Mouse (Mus musculus): Measurements from ENCODE around the gene 1700034J05Rik. TPM values are rescaled to one million over a fixed set of nuclear protein-coding genes. Genes with fewer than 3 reads are reported as not detected.
A peak's percentile ranks its signal among the peaks of the same experiment; 100 is the strongest.

The 1700034J05Rik gene
- polyA plus RNA-seq, 1 experiment from 2014 or later = 0.42 TPM

DNA sequence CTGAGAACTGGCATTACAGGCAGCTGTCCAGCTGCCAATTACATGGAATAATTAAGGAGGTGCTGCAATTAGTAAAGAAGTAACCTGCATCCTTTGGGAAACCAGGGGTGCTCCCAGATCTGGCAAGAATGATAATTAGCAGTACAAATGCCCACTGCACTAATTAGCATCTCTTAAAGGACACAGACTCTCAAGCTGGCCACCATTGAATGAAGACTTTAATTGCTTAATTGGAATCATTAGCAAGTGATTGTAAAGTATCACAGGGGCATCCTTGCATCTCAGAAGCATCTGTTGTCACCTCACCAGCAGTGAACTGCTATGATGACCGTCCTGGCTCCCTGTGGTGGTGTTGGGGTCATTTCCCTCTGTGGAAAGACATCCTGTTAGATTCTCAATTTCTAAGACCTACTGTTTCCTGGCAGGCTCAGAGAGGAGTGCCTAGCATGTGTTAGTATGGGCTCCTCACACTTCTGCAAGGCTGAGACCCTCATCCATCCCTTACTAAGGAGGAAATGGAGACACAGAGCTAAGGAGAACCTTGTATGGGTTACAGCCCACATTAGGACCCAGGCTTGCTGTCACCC, 27.1 kb upstream of the 1700034J05Rik start:
- H3K27ac ChIP-seq (ENCODE audit: low read depth, low read length) = no peak overlapping the region
- no peak overlapping the region for H3K9ac ChIP-seq (ENCODE audit: low read depth, low read length)
- H3K9me3 ChIP-seq (replicated peaks; ENCODE audit: control insufficient read depth, low read length) = no peaks in the 10 kb centered on the region
- peaks cover 39% of the 10 kb centered on the region for H3K4me1 ChIP-seq (ENCODE audit: control insufficient read depth, insufficient read depth, low read length)
- ATAC-seq (replicated peaks; ENCODE audit: insufficient number of reproducible peaks, low FRiP score, low TSS enrichment) = no peak
- H3K36me3 ChIP-seq (ENCODE audit: control insufficient read depth, insufficient read depth, low read length) = no peaks in the 10 kb centered on the region; the same call in 1 of the 2 replicates
- no peak overlapping the region for H3K4me2 ChIP-seq
- WGBS (ENCODE audit: insufficient replicate concordance) = 65% methylated on average over 1 of the region's 1 CpGs
- no peaks in the 10 kb centered on the region for H3K27me3 ChIP-seq (ENCODE audit: control insufficient read depth, insufficient read depth, low read length)
- H3K4me3 ChIP-seq (ENCODE audit: low read depth, low read length) = no peak overlapping the region

DNA sequence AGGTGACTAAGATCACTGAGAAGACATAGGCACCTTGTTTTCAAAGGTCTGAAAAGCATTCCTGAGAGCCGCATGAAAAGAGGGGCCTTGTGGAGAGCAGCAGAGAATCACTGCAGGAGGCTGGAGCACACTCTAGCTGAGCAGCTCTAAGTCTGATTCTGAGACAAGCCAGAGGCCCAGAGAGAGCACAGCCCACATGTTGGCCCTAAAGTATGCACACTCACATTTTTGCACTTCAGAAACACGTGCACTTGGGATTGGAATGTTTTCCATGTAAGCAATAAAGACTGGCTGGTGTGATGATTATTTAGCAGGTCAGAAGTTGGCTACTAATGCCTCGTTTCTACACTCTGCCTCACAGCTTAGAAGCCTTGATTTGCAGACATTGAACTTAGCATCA, 25.7 kb upstream of the 1700034J05Rik start:
- Histone ChIP-seq H3K27me3 (ENCODE audit: control insufficient read depth, insufficient read depth, low read length) (no peaks in the 10 kb centered on the region), H3K27ac (ENCODE audit: low read depth, low read length) (peak overlapping the region; percentile 83), H3K4me1 (ENCODE audit: control insufficient read depth, insufficient read depth, low read length) (peaks cover 31% of the 10 kb centered on the region), H3K9me3 (replicated peaks; ENCODE audit: control insufficient read depth, low read length) (no peaks in the 10 kb centered on the region), H3K36me3 (ENCODE audit: control insufficient read depth, insufficient read depth, low read length) (no peaks in the 10 kb centered on the region; the same call in 1 of the 2 replicates), H3K4me2 (peak overlapping the region; percentile 7; the same call in 1 of the 2 replicates), H3K4me3 (ENCODE audit: low read depth, low read length) (no peak overlapping the region), H3K9ac (ENCODE audit: low read depth, low read length) (no peak overlapping the region; the same call in 1 of the 2 replicates)
- WGBS (ENCODE audit: insufficient replicate concordance) = 29% methylated on average over 3 of the region's 3 CpGs
- ATAC-seq (replicated peaks; ENCODE audit: insufficient number of reproducible peaks, low FRiP score, low TSS enrichment) = 0 out of 2 replicates have a peak, but pooled peaks have one; percentile 53

GRCm38 (mm10) chr6:146979115-146979744, 25.0 kb upstream of the 1700034J05Rik start:
- peak overlapping the region; percentile 83 for H3K27ac ChIP-seq (ENCODE audit: low read depth, low read length)
- no peak overlapping the region for H3K4me3 ChIP-seq (ENCODE audit: low read depth, low read length)
- H3K9ac ChIP-seq (ENCODE audit: low read depth, low read length) = no peak overlapping the region
- H3K27me3 ChIP-seq (ENCODE audit: control insufficient read depth, insufficient read depth, low read length) = no peaks in the 10 kb centered on the region
- peak overlapping the region; percentile 7 for H3K4me2 ChIP-seq
- H3K9me3 ChIP-seq (replicated peaks; ENCODE audit: control insufficient read depth, low read length) = no peaks in the 10 kb centered on the region
- no peak for ATAC-seq (replicated peaks; ENCODE audit: insufficient number of reproducible peaks, low FRiP score, low TSS enrichment)
- H3K36me3 ChIP-seq (ENCODE audit: control insufficient read depth, insufficient read depth, low read length) = no peaks in the 10 kb centered on the region; the same call in 1 of the 2 replicates
- WGBS (ENCODE audit: insufficient replicate concordance) = 42% methylated on average over 1 of the region's 1 CpGs
- peaks cover 31% of the 10 kb centered on the region for H3K4me1 ChIP-seq (ENCODE audit: control insufficient read depth, insufficient read depth, low read length)

GRCm38 (mm10) chr6:146978691-146979114, 24.5 kb upstream of the 1700034J05Rik start:
- H3K4me2 ChIP-seq = no peak overlapping the region
- no peak overlapping the region for H3K9ac ChIP-seq (ENCODE audit: low read depth, low read length)
- H3K4me3 ChIP-seq (ENCODE audit: low read depth, low read length) = no peak overlapping the region
- ATAC-seq (replicated peaks; ENCODE audit: insufficient number of reproducible peaks, low FRiP score, low TSS enrichment) = no peak
- peaks cover 31% of the 10 kb centered on the region for H3K4me1 ChIP-seq (ENCODE audit: control insufficient read depth, insufficient read depth, low read length)
- WGBS (ENCODE audit: insufficient replicate concordance) = 53% methylated on average over 5 of the region's 5 CpGs
- no peaks in the 10 kb centered on the region; the same call in 1 of the 2 replicates for H3K36me3 ChIP-seq (ENCODE audit: control insufficient read depth, insufficient read depth, low read length)
- no peaks in the 10 kb centered on the region for H3K27me3 ChIP-seq (ENCODE audit: control insufficient read depth, insufficient read depth, low read length)
- no peaks in the 10 kb centered on the region for H3K9me3 ChIP-seq (replicated peaks; ENCODE audit: control insufficient read depth, low read length)
- H3K27ac ChIP-seq (ENCODE audit: low read depth, low read length) = peak overlapping the region; percentile 83; the same call in 1 of the 2 replicates

DNA sequence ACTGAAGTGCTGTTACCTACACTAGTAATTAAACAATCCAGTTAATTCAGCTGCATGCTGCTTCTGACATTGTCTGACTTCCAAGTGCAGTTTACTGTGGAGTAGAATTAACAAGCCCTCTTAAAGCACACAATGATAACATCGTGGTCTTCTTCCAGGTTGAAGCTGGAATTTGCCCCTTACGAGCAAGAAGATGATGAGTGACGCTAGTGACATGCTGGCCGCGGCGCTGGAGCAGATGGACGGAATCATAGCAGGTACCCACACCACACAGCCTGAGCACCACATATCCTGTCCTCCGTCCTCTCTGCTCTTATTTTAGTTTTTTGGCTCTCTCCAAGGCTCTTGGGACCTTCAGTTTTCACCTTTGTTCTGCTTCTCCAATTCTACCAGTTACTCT, 22.2 kb upstream of the 1700034J05Rik start:
- WGBS (ENCODE audit: insufficient replicate concordance) = 58% methylated on average over 8 of the region's 8 CpGs
- 0 out of 2 replicates have a peak overlapping the region, but pooled peaks have one; percentile 17 for H3K27ac ChIP-seq (ENCODE audit: low read depth, low read length)

DNA sequence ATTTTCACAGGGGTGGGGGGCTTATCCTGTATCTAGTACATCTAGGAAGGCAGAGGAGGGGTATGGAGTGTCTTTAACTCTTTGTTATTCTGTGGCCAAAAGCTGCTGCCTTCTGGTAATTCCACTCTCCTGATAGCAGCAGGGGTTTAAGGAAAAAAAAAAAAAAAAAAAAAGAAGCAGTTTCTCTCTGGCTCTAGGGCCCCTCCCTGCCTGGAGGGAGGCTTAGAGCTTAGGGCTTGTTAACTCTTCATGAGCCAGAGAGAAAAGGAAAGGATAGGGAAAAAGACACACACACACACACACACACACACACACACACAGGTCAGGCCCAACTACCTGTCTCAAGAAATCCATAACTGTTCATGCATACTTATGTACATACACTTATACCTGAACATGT, 19.6 kb upstream of the 1700034J05Rik start:
- Histone ChIP-seq H3K4me1 (ENCODE audit: control insufficient read depth, insufficient read depth, low read length) (peaks cover 21% of the 10 kb centered on the region), H3K4me3 (ENCODE audit: low read depth, low read length) (no peak overlapping the region), H3K27me3 (ENCODE audit: control insufficient read depth, insufficient read depth, low read length) (no peaks in the 10 kb centered on the region), H3K27ac (ENCODE audit: low read depth, low read length) (no peak overlapping the region), H3K36me3 (ENCODE audit: control insufficient read depth, insufficient read depth, low read length) (no peaks in the 10 kb centered on the region), H3K9me3 (replicated peaks; ENCODE audit: control insufficient read depth, low read length) (no peaks in the 10 kb centered on the region), H3K9ac (ENCODE audit: low read depth, low read length) (no peak overlapping the region), H3K4me2 (no peak overlapping the region)
- no peak for ATAC-seq (replicated peaks; ENCODE audit: insufficient number of reproducible peaks, low FRiP score, low TSS enrichment)

More for the DNA sequence above, 22.2 kb upstream of the 1700034J05Rik start:
- Histone ChIP-seq H3K4me2 (no peak overlapping the region), H3K9ac (ENCODE audit: low read depth, low read length) (no peak overlapping the region), H3K27me3 (ENCODE audit: control insufficient read depth, insufficient read depth, low read length) (no peaks in the 10 kb centered on the region), H3K9me3 (replicated peaks; ENCODE audit: control insufficient read depth, low read length) (no peaks in the 10 kb centered on the region), H3K36me3 (ENCODE audit: control insufficient read depth, insufficient read depth, low read length) (no peaks in the 10 kb centered on the region), H3K4me3 (ENCODE audit: low read depth, low read length) (no peak overlapping the region), H3K4me1 (ENCODE audit: control insufficient read depth, insufficient read depth, low read length) (peaks cover 36% of the 10 kb centered on the region)
- ATAC-seq (replicated peaks; ENCODE audit: insufficient number of reproducible peaks, low FRiP score, low TSS enrichment) = no peak

GRCm38 (mm10) chr6:146973406-146973805, 19.2 kb upstream of the 1700034J05Rik start:
- 79% methylated on average over 2 of the region's 2 CpGs for WGBS (ENCODE audit: insufficient replicate concordance)

DNA sequence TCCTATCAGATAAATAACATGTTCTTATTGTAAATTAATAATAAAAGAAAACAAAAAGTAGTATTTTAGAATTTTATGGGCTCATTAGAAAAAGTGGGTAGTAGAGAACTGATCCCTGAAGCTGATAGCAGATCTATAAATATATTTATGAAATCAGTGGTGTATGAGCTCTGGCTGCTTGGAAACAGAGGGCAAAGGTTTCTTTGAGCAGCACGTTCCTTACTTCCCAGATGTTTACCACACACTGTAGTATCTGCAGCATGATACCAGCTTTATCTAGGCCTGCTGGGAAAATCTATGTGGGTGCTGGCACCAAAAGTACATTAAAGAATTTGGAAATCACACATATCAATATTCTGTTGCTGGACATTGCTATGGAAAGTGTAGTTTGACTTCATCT, 18.5 kb upstream of the 1700034J05Rik start:
- ATAC-seq (replicated peaks; ENCODE audit: insufficient number of reproducible peaks, low FRiP score, low TSS enrichment) = no peak
- Histone ChIP-seq H3K4me1 (ENCODE audit: control insufficient read depth, insufficient read depth, low read length) (peaks cover 18% of the 10 kb centered on the region), H3K9ac (ENCODE audit: low read depth, low read length) (no peak overlapping the region), H3K27ac (ENCODE audit: low read depth, low read length) (0 out of 2 replicates have a peak overlapping the region, but pooled peaks have one; percentile 10), H3K4me2 (no peak overlapping the region), H3K4me3 (ENCODE audit: low read depth, low read length) (no peak overlapping the region), H3K27me3 (ENCODE audit: control insufficient read depth, insufficient read depth, low read length) (no peaks in the 10 kb centered on the region), H3K9me3 (replicated peaks; ENCODE audit: control insufficient read depth, low read length) (no peaks in the 10 kb centered on the region), H3K36me3 (ENCODE audit: control insufficient read depth, insufficient read depth, low read length) (no peaks in the 10 kb centered on the region)
- WGBS (ENCODE audit: insufficient replicate concordance) = 17% methylated on average over 1 of the region's 1 CpGs

More at GRCm38 (mm10) chr6:146973406-146973805, 19.2 kb upstream of the 1700034J05Rik start:
- no peaks in the 10 kb centered on the region for H3K27me3 ChIP-seq (ENCODE audit: control insufficient read depth, insufficient read depth, low read length)
- H3K36me3 ChIP-seq (ENCODE audit: control insufficient read depth, insufficient read depth, low read length) = no peaks in the 10 kb centered on the region
- no peak overlapping the region for H3K4me2 ChIP-seq
- no peak for ATAC-seq (replicated peaks; ENCODE audit: insufficient number of reproducible peaks, low FRiP score, low TSS enrichment)
- H3K9me3 ChIP-seq (replicated peaks; ENCODE audit: control insufficient read depth, low read length) = no peaks in the 10 kb centered on the region
- no peak overlapping the region for H3K9ac ChIP-seq (ENCODE audit: low read depth, low read length)
- peaks cover 18% of the 10 kb centered on the region for H3K4me1 ChIP-seq (ENCODE audit: control insufficient read depth, insufficient read depth, low read length)
- H3K4me3 ChIP-seq (ENCODE audit: low read depth, low read length) = no peak overlapping the region
- H3K27ac ChIP-seq (ENCODE audit: low read depth, low read length) = no peak overlapping the region

Data from heart, embryonic 11.5 days (tissue).